Mouse (Mus musculus): Measurements from ENCODE around the gene Zfp668. TPM values are rescaled to one million over a fixed set of nuclear protein-coding genes. Genes with fewer than 3 reads are reported as not detected.
"Not testable (repeated sequence)": the region's sequence is repeated elsewhere in the genome, so short reads cannot be mapped to it uniquely, and the experiment has no call there.

Gene Zfp668
- polyA plus RNA-seq, 2 experiments, result 3.0 to 3.9 TPM

DNA sequence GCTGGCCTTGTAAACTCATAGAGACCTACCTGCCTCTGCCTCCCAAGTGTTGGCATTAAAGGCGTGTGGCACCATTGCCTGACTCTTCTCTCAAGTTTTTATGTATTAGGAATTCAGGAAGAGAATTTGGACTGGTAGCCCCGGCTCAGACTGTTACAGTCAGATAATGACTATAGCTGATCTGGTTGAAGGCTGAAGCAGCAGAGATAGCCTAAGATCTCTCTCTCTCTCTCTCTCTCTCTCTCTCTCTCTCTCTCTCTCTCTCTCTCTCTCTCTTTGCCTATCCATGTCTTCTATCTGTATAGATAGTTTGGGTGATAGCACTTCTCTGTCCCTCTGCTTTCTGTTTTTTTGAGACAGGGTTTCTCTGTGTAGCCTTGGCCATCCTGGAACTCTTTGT, 25.1 kb upstream of the Zfp668 start:
- WGBS (ENCODE audit: insufficient replicate concordance), result 33% methylated on average over 2 of the region's 2 CpGs
- ATAC-seq (ENCODE audit: insufficient read depth) (no peak), DNase-seq (ENCODE audit: low read depth in 3 of 3, low spot score in 3 of 3) (no peak)
- H3K36me3 ChIP-seq (replicated peaks; ENCODE audit: control insufficient read depth, insufficient read depth, low read depth), result peaks cover 15% of the 10 kb centered on the region
- H3K4me3 ChIP-seq (ENCODE audit: insufficient read depth in 1 of 2, low read depth in 2 of 2, low read length in 2 of 2), result no peak overlapping the region
- no peak overlapping the region for H3K9ac ChIP-seq (replicated peaks)
- H3K27ac ChIP-seq, result no peak overlapping the region
- H3K4me2 ChIP-seq (ENCODE audit: low read depth), result no peak overlapping the region
- H3K4me1 ChIP-seq (replicated peaks; ENCODE audit: control insufficient read depth in 2 of 2, insufficient read depth in 2 of 2, low read length in 1 of 2), result peaks cover 27 to 38% of the 10 kb centered on the region in 2 experiments
- TF ChIP-seq EP300 (IDR thresholded peaks at IDR 0.05; ENCODE audit: low read depth), result peak; percentile 34; the same call in 1 of the 2 replicates
- TF ChIP-seq CTCF (IDR thresholded peaks at IDR 0.05; ENCODE audit: low read depth), result no peak
- no peaks in the 10 kb centered on the region for H3K27me3 ChIP-seq (ENCODE audit: control insufficient read depth, insufficient read depth, low read length)
- H3K9me3 ChIP-seq (ENCODE audit: control insufficient read depth, low read length), result no peaks in the 10 kb centered on the region

DNA sequence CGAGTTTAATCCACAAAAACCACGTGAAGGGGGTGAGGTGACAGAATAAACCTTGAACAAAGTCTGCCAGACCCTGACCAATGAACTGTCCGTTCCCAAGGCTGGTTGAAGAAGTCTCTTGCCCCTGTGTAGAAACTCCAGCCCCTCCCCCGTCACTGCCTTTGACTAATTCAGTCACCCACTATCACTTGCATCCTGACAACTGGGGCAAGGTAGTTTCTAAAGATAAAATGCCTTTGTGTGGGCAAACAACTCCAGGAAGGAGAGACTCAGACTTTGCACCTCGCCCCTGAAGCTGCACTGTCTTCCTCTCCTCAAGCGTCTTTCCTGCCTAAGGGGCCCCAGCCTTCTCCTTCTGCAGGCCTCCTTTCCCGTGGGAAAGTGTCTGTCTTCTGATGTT, 23.4 kb upstream of the Zfp668 start:
- H3K27ac ChIP-seq, result peak overlapping the region; percentile 30
- WGBS (ENCODE audit: insufficient replicate concordance), result 6% methylated on average over 7 of the region's 7 CpGs
- no peaks in the 10 kb centered on the region for H3K27me3 ChIP-seq (ENCODE audit: control insufficient read depth, insufficient read depth, low read length)
- peak overlapping the region; percentile 21 for H3K4me2 ChIP-seq (ENCODE audit: low read depth)
- peaks cover 29 to 46% of the 10 kb centered on the region in 2 experiments for H3K4me1 ChIP-seq (replicated peaks; ENCODE audit: control insufficient read depth in 2 of 2, insufficient read depth in 2 of 2, low read length in 1 of 2)
- DNase-seq (ENCODE audit: low read depth in 3 of 3, low spot score in 3 of 3), result no peak
- no peaks in the 10 kb centered on the region for H3K36me3 ChIP-seq (replicated peaks; ENCODE audit: control insufficient read depth, insufficient read depth, low read depth)
- no peak for TF ChIP-seq CTCF (IDR thresholded peaks at IDR 0.05; ENCODE audit: low read depth)
- peak; percentile 34 for TF ChIP-seq EP300 (IDR thresholded peaks at IDR 0.05; ENCODE audit: low read depth)
- H3K4me3 ChIP-seq (ENCODE audit: insufficient read depth in 1 of 2, low read depth in 2 of 2, low read length in 2 of 2), result no peak overlapping the region
- peak overlapping the region; percentile 11; the same call in 1 of the 2 replicates for H3K9ac ChIP-seq (replicated peaks)
- ATAC-seq (ENCODE audit: insufficient read depth), result no peak
- no peaks in the 10 kb centered on the region for H3K9me3 ChIP-seq (ENCODE audit: control insufficient read depth, low read length)

DNA sequence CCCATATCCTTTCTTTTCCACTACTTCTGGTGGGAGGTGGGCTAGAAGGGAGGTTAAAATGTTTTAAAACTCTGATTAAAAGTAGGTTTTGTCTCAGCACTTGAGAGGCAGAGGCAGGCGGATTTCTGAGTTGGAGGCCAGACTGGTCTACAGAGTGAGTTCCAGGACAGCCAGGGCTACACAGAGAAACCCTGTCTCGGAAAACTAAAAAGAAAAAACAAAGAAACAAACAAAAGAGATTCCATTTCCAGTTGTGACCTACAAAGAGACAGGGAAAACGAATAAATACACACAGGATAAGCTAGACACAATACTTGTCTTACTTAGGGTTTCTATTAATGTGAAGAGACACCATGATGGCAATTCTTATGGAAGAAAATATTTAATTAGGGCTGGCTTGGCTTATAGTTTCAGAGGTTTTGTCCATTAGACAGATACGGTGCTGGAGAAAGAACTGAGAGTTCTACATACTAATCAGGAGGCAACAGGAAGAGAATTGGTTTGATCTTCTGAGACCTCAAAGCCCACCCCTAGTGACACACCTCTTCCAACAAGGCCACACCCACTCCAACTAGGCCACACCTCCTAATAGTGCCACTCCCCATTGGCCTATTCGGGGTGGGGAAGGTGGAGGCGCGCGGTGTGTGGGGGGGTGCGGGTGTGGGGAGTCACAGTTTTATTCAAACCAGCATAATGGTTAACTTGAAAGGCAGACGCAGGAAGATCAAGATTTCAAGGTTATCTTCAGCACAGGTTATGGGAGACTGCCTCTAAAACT, 21.7 kb upstream of the Zfp668 start:
- H3K4me1 ChIP-seq (replicated peaks; ENCODE audit: control insufficient read depth in 2 of 2, insufficient read depth in 2 of 2, low read length in 1 of 2), result peaks cover 34 to 46% of the 10 kb centered on the region in 2 experiments
- peak overlapping the region; percentile 32 for H3K4me2 ChIP-seq (ENCODE audit: low read depth)
- H3K9me3 ChIP-seq (ENCODE audit: control insufficient read depth, low read length), result no peaks in the 10 kb centered on the region
- no peak overlapping the region for H3K4me3 ChIP-seq (ENCODE audit: insufficient read depth in 1 of 2, low read depth in 2 of 2, low read length in 2 of 2)
- TF ChIP-seq CTCF (IDR thresholded peaks at IDR 0.05; ENCODE audit: low read depth) (no peak), EP300 (IDR thresholded peaks at IDR 0.05; ENCODE audit: low read depth) (no peak)
- H3K36me3 ChIP-seq (replicated peaks; ENCODE audit: control insufficient read depth, insufficient read depth, low read depth), result no peaks in the 10 kb centered on the region
- H3K27me3 ChIP-seq (ENCODE audit: control insufficient read depth, insufficient read depth, low read length), result no peaks in the 10 kb centered on the region
- H3K27ac ChIP-seq, result peak overlapping the region; percentile 31; the same call in 1 of the 2 replicates
- 21% methylated on average over 10 of the region's 10 CpGs for WGBS (ENCODE audit: insufficient replicate concordance)
- ATAC-seq (ENCODE audit: insufficient read depth) (no peak), DNase-seq (ENCODE audit: low read depth in 3 of 3, low spot score in 3 of 3) (no peak)
- H3K9ac ChIP-seq (replicated peaks), result no peak overlapping the region

DNA sequence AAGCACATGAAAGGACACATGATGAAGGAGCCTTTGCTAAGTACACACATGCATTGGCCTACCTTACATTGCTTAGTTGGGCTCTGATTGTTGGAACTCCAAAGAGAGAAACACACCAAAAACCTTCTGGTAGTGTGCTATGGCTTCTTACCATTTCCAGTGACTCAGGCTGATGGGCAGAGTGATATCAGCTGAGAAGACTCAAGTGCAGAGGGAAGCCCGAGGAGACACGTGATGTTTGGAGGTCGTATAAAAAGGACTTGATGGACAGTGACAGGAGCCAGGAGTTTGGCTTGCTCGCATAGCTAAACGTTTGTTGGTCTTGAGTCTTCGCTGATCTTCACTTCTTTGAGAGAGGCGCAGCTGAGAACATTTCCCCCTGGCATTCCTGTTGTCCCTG, 20.9 kb upstream of the Zfp668 start:
- DNase-seq (ENCODE audit: low read depth in 3 of 3, low spot score in 3 of 3) (no peak), ATAC-seq (ENCODE audit: insufficient read depth) (no peak)
- Histone ChIP-seq H3K27me3 (ENCODE audit: control insufficient read depth, insufficient read depth, low read length) (no peaks in the 10 kb centered on the region), H3K4me3 (ENCODE audit: insufficient read depth in 1 of 2, low read depth in 2 of 2, low read length in 2 of 2) (no peak overlapping the region), H3K9ac (replicated peaks) (no peak overlapping the region), H3K4me1 (replicated peaks; ENCODE audit: control insufficient read depth in 2 of 2, insufficient read depth in 2 of 2, low read length in 1 of 2) (peaks cover 34 to 46% of the 10 kb centered on the region in 2 experiments), H3K27ac (no peak overlapping the region), H3K9me3 (ENCODE audit: control insufficient read depth, low read length) (no peaks in the 10 kb centered on the region), H3K4me2 (ENCODE audit: low read depth) (no peak overlapping the region), H3K36me3 (replicated peaks; ENCODE audit: control insufficient read depth, insufficient read depth, low read depth) (no peaks in the 10 kb centered on the region; the same call in 1 of the 2 replicates)
- TF ChIP-seq EP300 (IDR thresholded peaks at IDR 0.05; ENCODE audit: low read depth) (no peak), CTCF (IDR thresholded peaks at IDR 0.05; ENCODE audit: low read depth) (no peak)
- 75% methylated on average over 7 of the region's 7 CpGs for WGBS (ENCODE audit: insufficient replicate concordance)

GRCm38 (mm10) chr7:127896384-127896783, 19.8 kb upstream of the Zfp668 start:
- TF ChIP-seq CTCF (IDR thresholded peaks at IDR 0.05; ENCODE audit: low read depth) (peak; percentile 94), EP300 (IDR thresholded peaks at IDR 0.05; ENCODE audit: low read depth) (no peak)
- Histone ChIP-seq H3K4me3 (ENCODE audit: insufficient read depth in 1 of 2, low read depth in 2 of 2, low read length in 2 of 2) (no peak overlapping the region), H3K27ac (no peak overlapping the region; the same call in 1 of the 2 replicates), H3K27me3 (ENCODE audit: control insufficient read depth, insufficient read depth, low read length) (no peaks in the 10 kb centered on the region), H3K9me3 (ENCODE audit: control insufficient read depth, low read length) (no peaks in the 10 kb centered on the region), H3K4me2 (ENCODE audit: low read depth) (peak overlapping the region; percentile 96), H3K9ac (replicated peaks) (no peak overlapping the region), H3K36me3 (replicated peaks; ENCODE audit: control insufficient read depth, insufficient read depth, low read depth) (no peaks in the 10 kb centered on the region; the same call in 1 of the 2 replicates), H3K4me1 (replicated peaks; ENCODE audit: control insufficient read depth in 2 of 2, insufficient read depth in 2 of 2, low read length in 1 of 2) (peaks cover 34 to 39% of the 10 kb centered on the region in 2 experiments)
- WGBS (ENCODE audit: insufficient replicate concordance), result 43% methylated on average over 13 of the region's 13 CpGs
- DNase-seq (ENCODE audit: low read depth in 3 of 3, low spot score in 3 of 3), result peak; percentile 48 to 65 (median 60)
- no peak for ATAC-seq (ENCODE audit: insufficient read depth)

GRCm38 (mm10) chr7:127895891-127896290, 19.3 kb upstream of the Zfp668 start:
- H3K27ac ChIP-seq, result peak overlapping the region; percentile 23
- DNase-seq (ENCODE audit: low read depth in 3 of 3, low spot score in 3 of 3); H3K36me3 ChIP-seq (replicated peaks; ENCODE audit: control insufficient read depth, insufficient read depth, low read depth); H3K27me3 ChIP-seq (ENCODE audit: control insufficient read depth, insufficient read depth, low read length); H3K9me3 ChIP-seq (ENCODE audit: control insufficient read depth, low read length); H3K9ac ChIP-seq (replicated peaks): not testable (repeated sequence)
- peaks cover 34 to 39% of the 10 kb centered on the region in 2 experiments for H3K4me1 ChIP-seq (replicated peaks; ENCODE audit: control insufficient read depth in 2 of 2, insufficient read depth in 2 of 2, low read length in 1 of 2)
- 54% methylated on average over 7 of the region's 7 CpGs for WGBS (ENCODE audit: insufficient replicate concordance)
- peak overlapping the region in 1 of 2 experiments; percentile 9; a peak in 1 of 4 replicates for H3K4me3 ChIP-seq (ENCODE audit: insufficient read depth in 1 of 2, low read depth in 2 of 2, low read length in 2 of 2)
- ATAC-seq (ENCODE audit: insufficient read depth), result peak; percentile 0; the same call in 1 of the 2 replicates
- H3K4me2 ChIP-seq (ENCODE audit: low read depth), result peak overlapping the region; percentile 96
